Mouse (Mus musculus): ENCODE measurements around the gene Apeh.

GRCm38 (mm10) chr9:108111101-108111592 is 16.7 kb upstream of the Apeh start:
- TF ChIP-seq CTCF (IDR thresholded peaks at IDR 0.05; ENCODE audit: low read depth, low read length) (no peak), GATA1 (IDR thresholded peaks at IDR 0.05; ENCODE audit: borderline replicate concordance, low read length) (no peak), GATA2 (IDR thresholded peaks at IDR 0.05; ENCODE audit: borderline replicate concordance, low read depth, low read length) (no peak), POLR2AphosphoS5 (IDR thresholded peaks at IDR 0.05; ENCODE audit: insufficient replicate concordance, low read depth, low read length) (no peak)

Data from G1E (cell line).